Mouse (Mus musculus) ovary, postnatal 14 days (tissue): ENCODE measurements around the gene Aph1a.
A peak's percentile ranks its signal among the peaks of the same experiment; 100 is the strongest.
"Not testable (repeated sequence)": the region's sequence is repeated elsewhere in the genome, so short reads cannot be mapped to it uniquely, and the experiment has no call there.

Experiments used
- DNase-seq: peaks from one replicate; pipeline ENCODE4 v3.0.0; 2022; ENCODE audit warnings: low spot score

Aph1a gene

DNA sequence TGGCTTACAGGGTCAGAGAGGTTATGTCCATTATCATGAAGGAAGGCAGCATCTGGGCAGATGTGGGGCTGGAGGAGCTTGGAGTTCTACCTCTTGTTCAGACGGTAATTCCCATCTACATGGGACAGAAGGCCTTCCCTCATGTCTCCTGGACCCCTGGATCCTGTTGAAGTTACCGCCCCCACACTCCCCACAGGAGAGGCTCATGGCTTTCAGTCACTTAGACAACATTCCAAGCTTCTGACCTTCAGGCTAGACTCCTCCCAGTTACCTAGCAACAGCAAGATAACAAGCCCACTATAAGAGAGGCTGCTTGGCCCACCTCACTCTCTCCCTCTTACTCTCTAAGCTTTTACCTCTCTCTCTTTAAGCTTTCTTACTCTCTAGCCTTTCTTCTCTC is 26.8 kb downstream of the Aph1a start:
- not testable (repeated sequence) for DNase-seq

GRCm38 (mm10) chr3:95923429-95923828 is 29.7 kb downstream of the Aph1a start:
- DNase-seq, result not testable (repeated sequence)

DNA sequence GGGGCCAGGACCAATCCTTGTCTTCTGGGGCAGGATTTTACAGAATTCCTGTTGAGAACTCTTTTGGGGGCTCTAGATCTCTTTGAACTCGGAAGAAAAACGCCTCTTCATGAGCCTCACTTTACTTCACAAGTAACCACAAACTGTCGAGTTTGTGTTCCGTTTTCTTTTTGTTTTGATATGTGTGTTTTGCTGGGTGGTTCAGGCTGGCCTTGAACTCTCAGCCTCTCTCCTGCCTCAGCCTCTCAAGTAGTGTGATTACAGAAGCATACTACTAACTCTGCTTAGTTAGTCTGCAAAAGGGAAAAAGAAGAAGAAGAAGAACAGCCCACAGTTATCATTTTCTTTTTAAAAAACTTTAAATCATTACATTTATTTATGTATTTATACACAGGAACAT is 30.4 kb downstream of the Aph1a start:
- DNase-seq, result no peak

- no peak for DNase-seq
Measured at GRCm38 (mm10) chr3:95925087-95925486, 31.3 kb downstream of the Aph1a start.

GRCm38 (mm10) chr3:95928261-95928657 is 34.5 kb downstream of the Aph1a start:
- DNase-seq, result no peak

DNA sequence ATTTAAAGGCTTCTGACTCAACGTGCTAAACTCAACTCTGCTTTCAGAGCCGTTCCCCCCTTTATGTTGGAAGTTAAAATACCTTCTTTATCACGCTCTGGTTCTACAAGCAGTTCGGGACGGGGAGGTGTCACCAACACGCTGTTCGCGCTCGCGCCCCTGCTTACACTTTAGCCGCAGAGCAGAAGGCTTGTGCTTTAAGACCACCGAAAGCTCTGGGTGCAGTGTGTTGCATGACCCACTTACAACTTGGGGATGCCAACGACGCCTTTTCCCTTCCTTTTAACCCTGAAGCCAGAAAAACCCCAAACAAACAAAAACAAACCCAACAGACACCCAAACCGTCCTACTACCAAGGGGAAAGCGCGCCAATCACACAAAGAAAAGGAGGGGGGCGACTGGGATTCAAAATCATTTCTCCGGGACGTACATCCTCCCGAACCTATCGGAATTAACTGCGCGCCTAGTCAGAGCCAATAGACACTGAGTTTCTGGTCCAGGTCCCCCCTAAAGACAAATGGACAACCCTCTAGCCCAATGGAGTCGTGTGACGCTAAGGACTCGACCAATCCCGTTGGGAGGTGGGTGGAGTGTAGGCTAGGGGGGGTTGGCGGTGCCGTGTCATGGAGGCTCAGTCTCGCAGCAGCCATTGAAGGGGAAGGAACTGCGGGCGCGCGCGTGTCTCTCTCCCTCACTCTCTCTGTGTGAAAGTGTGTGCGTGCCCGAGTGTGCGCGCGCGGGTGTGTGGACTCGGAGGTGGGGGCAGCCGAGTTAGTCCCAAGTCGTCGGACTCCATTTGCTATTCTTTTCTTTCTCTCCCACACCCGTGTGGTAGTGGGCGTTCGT is 35.1 kb downstream of the Aph1a start, which contains the start of gene Anp32e:
Anp32e (plus strand) TSS at position 589 of the 846 bp plus-strand sequence.
- peak; percentile 91 for DNase-seq

DNA sequence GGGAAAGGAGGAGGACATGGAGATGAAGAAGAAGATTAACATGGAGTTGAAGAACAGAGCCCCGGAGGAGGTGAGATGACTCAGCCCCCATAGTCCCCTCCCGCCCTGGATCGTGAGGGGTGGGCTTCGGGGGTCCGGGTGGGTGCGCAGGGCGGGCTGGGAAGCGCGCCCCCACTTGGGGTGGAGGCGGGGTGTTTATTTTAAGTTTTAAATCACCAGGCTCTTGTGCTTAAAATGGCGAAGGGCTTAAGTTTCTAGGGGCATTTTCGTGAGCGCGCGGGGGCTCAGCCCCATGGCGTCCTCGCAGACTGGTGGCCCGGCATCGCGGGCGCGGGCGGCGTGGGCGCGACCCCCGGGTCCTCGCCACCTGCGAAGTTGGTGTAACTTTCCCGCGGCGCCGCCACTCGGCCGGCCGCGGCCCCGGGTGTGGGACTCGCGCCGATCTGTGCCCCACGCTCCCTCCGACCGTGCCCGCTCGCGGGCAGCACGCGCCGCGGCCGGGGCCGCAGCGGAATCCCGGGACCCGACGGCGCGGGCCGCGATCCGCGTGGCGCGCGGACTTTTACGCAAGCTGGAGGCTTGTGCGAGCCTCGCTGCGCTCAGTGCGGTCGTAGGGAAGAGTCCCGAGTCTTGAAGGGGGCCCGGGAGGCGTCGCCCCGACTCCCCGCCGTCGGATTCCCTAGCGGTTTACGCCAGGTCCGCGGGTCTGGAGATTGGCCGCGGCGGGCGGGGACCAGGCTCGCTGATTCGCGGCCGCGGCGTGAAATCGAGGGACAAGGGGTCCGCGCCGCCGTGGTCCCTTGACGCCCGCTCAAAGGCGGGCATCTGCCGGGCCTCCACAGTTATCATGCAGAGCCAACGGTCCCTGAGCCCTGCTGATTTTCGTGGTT is 36.1 kb downstream of the Aph1a start:
- peak; percentile 43 for DNase-seq

GRCm38 (mm10) chr3:95930471-95930789 is 36.7 kb downstream of the Aph1a start:
- no peak for DNase-seq

- DNase-seq, result no peak
Measured at GRCm38 (mm10) chr3:95931471-95931870, 37.7 kb downstream of the Aph1a start.

- no peak for DNase-seq
Measured at GRCm38 (mm10) chr3:95932157-95932556, 38.4 kb downstream of the Aph1a start.

- no peak for DNase-seq
Measured at GRCm38 (mm10) chr3:95932566-95932965, 38.8 kb downstream of the Aph1a start.

DNA sequence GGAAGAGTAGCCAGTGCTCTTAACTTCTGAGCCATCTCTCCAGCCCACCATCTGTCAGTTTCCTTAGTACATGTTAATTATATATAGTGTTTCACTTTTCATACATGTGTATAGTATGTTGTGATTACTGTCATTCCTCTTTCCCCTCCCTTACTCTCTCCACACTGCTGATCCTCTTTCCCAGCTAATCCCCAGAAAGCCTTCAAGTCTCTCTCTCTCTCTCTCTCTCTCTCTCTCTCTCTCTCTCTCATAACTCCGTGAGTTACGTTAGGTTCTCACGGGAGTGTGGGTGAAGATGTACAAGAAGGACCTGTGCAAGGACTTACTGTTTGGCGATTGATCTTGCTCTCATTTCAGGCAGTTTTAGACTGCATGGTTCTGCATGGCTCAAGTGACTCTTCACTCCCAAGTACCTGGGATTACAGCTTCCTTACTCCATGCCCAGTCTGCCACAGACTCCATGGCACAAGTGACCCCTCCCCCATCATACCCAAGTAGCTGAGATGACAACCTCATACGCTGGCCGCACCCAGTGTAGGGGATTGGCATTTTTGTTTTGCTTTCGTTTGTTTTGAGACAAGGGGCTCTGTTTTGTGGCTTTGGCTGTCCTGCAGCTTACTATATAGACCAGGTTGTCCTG is 39.5 kb downstream of the Aph1a start:
- no peak for DNase-seq

GRCm38 (mm10) chr3:95934448-95934847 is 40.7 kb downstream of the Aph1a start:
- DNase-seq, result no peak

GRCm38 (mm10) chr3:95938217-95938616 is 44.4 kb downstream of the Aph1a start:
- DNase-seq, result no peak

DNA sequence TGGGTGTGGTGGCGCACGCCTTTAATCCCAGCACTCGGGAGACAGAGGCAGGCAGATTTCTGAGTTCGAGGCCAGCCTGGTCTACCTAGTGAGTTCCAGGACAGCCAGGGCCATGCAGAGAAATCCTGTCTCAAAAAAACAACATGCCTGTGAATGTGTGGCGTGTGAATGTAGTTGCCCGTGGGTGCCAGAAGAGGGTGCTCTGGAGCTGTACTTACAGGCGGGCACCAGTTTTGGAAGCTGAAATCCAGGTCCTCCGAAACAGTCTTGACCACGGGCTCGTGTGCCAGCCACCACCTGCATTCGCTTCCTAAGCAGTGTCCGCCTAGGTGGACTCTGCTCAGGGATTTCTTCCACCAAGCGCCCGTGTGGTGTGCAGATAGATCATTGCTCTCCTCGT is 45.1 kb downstream of the Aph1a start:
- no peak for DNase-seq

DNA sequence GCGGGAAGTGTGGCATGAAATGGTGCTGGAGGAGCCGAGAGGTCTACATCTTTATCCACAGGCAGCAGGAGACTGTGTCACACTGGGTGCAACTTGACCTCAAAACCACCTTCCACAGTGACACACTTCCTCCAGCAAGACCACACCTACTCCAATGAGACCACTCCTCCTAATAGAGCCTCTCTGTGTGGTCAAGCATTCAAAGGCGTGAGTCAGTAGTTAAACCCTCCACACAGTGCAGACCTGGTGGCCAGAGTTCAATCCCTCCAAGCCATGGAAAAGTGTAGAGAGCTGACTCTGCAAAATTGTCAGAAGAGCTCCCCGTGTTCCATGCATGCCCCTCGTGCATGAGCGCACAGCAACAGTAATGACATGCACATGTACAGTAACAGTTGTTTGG is 49.0 kb downstream of the Aph1a start:
- DNase-seq, result no peak

- no peak for DNase-seq
Measured at GRCm38 (mm10) chr3:95943226-95943625, 49.5 kb downstream of the Aph1a start.

DNA sequence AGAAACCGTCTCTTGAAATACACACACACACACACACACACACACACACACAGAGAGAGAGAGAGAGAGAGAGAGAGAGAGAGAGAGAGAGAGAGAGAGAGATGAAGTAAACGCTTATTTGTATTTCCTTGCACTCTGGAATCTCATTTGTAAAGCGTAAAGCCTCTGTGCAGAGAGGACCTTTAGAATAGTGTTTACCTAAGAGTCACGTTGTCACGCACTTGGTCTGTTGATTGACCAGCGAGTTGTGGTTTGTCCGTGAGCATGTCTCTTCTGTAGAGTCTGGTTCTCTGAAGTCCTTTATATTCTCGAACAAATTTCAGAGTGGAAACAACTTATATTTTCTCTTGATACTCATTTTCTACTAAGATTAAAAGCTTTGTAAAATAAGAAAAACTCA is 51.0 kb downstream of the Aph1a start:
- no peak for DNase-seq

DNA sequence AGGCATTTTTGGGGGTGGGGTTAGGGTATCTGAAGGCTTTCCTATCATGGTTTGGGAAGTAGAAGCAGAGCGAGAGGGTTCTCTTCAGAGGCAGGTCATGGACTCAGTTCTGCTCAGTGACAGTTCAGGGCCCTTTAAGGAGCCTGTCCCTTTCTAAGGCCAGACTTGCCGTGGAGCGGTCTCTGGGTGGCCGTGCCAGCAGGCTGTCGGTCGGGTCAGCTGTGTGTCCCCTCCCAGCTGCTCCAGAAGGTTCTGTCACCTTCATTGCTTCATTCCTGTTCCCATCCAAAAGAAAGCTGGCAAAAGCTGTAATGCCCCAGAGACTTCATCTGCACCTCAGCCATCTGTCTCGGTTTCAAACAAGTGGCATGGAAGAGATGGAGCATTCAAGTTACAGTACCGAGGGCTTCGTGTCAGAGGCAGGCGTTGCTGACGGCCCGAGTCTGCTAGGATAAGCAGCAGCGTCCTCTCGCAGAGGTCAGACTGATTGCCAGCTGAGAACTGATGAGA is 52.0 kb downstream of the Aph1a start:
- DNase-seq, result no peak
